Mouse (Mus musculus): ENCODE results near the gene Esp8.
"Not testable (repeated sequence)": the region's sequence is repeated elsewhere in the genome, so short reads cannot be mapped to it uniquely, and the experiment has no call there.

Gene Esp8

GRCm38 (mm10) chr17:40519818-40520217 is at the start of gene Esp8:
Gene Esp8, plus strand, starts transcription at chr17:40520022.
- DNase-seq (ENCODE audit: low spot score in 2 of 2): no peak

DNA sequence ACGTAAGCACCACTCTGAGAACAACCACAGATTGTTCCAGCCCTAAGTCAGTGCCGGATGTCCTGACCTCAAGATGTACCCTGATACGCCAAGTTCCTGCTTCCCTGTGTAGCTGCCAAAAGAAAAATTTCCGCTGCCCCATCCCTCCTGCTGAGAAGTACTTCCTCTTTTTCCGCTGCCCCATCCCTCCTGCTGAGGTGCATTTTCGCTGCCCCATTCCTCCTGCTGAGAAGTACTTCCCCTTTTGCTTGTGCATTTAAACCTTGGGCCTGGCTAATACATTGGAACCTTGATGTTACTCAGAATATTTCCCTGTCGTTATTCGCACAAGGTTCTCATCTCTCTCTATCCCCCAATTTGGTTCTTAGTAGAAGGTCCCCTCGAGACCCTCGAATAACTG is 36.3 kb upstream of the Esp8 start:
- DNase-seq (ENCODE audit: low spot score in 2 of 2): not testable (repeated sequence)

GRCm38 (mm10) chr17:40495468-40496185 is 24.2 kb upstream of the Esp8 start:
- DNase-seq (ENCODE audit: low spot score in 2 of 2): not testable (repeated sequence)

GRCm38 (mm10) chr17:40529813-40530212 is 10.0 kb downstream of the Esp8 start:
- DNase-seq (ENCODE audit: low spot score in 2 of 2): no peak

DNA sequence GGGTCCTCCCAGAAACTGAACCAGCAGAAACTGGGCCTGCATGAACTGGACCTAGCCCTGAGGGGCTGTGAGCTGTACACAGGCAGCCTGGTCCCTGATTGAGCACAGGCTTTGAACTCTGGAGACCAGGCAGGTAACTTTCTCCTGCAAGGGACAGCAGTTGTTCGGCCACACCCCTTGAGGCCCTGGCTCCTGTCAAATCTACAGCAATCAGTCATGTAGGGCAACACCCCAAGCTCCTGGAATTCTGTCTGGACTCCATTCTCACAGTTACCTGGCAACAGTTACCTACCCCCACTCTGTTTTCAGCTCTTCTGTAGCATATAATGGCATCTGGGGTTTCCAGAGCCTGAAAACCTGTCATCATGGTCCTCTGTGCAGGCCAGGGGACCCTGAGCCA is 11.3 kb downstream of the Esp8 start:
- DNase-seq (ENCODE audit: low spot score in 2 of 2): no peak

DNA sequence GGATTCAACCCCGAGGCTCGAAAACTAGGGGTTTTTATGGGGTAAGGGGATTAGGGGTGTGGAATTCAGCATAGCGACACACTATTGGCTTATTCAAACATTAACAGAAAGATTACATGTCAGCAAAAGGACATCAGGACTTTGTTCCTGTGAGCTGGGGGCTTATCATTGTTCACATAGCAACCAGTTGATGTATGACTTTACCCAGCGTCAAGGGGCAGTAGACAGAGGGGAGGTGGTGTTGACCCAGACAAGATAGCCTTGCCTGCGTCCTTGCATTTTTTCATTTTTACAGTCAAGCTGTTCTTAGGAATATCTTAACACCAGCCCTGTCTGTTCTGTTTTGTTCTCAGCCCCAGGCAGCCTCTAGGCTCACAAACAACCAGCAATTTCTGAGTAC is 27.2 kb downstream of the Esp8 start:
- DNase-seq (ENCODE audit: low spot score in 2 of 2): not testable (repeated sequence)

DNA sequence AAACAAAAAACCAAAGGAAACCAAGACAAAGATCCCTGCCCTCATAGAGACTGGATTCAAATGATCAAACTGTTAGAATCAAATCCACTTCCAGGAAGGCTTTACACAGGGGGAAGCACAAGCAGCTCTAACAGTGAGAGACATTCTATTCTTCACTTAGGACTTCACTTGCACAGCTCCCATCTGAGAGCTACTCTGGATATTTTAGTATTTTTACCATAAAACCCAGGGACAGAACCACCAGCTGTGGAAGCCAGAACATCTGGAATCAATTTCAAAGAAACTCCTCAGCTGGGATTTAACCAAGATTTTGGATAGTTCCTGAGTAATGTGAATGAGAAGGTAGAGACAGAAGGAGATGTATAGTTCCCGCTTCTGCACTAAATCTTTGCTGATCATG is 33.6 kb downstream of the Esp8 start:
- DNase-seq (ENCODE audit: low spot score in 2 of 2): no peak

DNA sequence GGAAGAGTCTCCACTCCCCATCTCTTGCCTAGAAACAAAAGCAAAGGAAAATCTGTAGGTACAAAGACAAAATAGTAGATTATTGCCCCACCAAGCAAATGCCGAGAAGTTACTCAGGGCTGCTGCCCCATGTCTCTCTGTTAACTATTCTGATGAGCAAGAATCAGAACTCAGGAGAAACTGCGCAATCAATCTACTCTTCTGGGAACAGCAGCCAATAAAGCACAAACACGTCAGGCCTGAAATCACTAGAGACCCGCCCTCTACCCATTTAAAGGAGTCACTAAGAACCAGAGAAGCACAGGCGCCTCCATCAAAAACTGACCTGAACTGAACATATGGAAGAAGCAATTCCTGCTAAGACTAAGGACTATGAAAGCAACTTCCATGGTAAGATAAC is 41.4 kb downstream of the Esp8 start, which contains the start of gene Esp6:
Esp6 (plus strand) TSS at position 301 of the 400 bp plus-strand sequence.
- DNase-seq (ENCODE audit: low spot score in 2 of 2): no peak
